Mouse (Mus musculus): Measurements from ENCODE around the gene S1pr4.

The S1pr4 gene

DNA sequence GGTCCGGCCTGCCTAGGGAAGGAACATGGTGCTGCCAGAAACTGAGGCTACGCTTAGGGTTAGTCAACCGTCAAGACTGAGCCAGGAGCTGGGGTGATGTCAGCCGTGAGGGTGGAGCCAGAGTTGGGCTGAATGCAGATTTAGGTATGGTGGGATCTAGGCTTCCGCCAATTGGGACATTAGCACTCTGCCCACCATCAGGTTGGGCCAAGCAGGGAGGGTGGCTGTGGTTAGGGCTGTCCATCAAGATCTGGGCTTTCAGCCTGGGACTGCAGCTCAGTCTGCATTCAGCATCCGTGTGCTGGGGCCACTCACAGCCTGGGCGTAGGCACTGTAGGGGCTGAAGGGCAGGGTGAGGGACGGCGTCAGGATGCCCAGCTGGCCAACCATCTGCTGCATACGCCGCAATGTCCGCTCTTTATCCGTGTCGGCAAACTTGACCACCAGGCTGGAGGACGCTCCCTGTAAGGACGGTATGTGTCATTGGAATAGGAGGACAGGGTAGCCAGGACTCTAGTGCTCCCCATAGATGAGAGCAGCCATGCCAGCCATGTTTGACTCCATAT is 32.2 kb downstream of the S1pr4 start:
- CTCF ChIA-PET = no interaction called here

DNA sequence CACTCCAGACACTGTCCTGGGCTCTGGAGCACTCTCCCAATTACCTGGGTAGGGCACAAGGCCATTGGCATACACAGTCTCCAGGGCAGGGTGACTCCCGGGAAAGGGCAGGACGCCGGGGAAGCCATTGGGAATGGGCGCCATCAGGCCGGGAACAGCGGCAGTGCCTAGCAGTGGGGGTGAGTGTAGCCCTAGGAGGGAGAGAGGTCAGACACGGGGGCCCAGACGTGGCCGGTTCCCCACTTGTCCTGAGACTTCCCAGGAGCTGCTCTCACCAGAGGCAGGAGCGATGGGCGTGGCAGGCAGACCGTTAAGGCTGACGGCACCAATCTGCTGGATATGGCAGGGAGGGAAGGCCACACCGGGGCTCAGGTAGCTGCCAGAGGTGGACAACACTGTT is 33.1 kb downstream of the S1pr4 start:
- CTCF ChIA-PET = no interaction called here

DNA sequence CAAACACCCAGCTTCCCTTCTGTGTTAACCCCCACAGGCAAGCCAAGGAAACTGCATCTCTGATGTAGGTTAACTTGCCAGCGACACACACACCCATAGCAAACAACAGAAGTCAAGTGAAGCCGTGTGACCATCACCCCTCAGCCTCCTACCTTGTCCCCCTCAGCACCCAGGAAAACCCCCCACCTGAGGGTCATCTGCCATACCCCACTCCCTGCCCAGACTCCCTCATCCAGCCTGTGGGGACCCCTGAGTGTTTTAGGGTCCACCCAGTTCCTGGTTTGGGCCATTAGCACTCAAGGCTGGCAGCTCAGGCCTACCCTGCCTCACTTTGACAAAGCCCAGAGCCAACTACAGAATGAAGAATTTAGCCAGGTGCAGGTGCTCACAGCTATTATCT is 33.9 kb downstream of the S1pr4 start:
- CTCF ChIA-PET = no interaction called here

DNA sequence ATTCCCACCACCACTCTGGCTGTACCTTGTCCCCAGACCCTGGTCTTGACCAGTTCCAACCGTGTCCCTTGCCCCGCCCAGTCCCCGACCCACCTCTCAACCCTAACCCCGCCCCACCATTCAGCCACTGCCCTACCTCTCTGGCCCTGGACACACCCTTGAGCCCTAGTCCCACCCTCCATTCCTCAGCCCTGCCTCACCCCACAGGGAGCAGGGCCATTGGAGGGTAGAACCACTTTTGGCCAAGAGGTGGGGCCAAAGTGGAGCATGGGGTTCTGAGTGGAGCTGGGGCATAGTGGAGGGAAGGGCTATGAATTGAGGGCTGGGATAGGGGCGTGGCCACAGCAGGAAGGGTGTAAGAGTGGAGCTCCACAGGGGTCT is 34.7 kb downstream of the S1pr4 start:
- CTCF ChIA-PET = interaction anchor here (0.6 kb wide), 1 partner anchor 18 kb away, joined by 3 read pairs; no protein-coding TSS in a partner anchor

DNA sequence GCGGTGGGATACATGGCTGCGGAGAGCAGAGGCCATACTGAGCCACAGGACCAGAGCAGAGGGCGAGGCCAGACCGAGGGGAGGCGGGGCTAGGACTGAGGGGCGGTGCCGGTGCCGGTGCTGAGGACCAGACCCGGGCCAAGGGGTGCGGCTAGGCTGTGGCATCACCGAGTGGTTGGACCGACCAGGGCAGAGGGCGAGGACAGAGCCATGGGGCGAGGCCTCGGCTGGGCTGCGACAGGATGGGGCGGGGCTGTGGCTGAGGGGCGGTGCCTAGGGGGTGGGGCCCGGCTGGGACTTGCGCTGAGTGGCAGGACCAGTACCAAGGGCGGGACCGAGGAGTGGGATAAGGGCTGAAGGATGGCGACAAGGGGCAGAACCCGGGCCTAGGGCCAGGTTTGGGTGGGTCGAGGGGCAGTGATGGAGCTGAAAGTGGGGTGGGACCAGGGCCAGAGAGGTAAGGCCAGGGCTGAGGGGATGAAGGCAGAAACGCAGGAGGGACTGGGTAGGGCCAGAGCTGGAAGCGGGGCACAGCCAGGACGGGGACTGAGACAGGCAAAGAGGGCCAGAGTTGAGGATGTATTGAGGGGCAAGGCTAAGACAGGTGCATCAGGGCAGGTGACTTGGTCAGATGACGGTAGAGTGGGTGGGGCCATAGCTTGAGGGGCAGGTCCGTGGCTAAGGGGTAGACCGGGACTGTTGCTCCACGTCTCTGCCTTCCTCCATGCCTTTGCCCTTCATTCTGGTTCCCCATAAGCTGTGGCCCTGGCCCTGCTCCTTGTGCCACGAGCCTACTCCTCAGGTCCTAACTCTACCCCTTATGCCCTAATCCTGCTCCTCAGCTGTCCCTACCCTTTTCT is 35.3 kb downstream of the S1pr4 start:
- CTCF ChIA-PET = interaction anchor here (0.6 kb wide), 1 partner anchor 19 kb away, joined by 3 read pairs; no protein-coding TSS in a partner anchor

DNA sequence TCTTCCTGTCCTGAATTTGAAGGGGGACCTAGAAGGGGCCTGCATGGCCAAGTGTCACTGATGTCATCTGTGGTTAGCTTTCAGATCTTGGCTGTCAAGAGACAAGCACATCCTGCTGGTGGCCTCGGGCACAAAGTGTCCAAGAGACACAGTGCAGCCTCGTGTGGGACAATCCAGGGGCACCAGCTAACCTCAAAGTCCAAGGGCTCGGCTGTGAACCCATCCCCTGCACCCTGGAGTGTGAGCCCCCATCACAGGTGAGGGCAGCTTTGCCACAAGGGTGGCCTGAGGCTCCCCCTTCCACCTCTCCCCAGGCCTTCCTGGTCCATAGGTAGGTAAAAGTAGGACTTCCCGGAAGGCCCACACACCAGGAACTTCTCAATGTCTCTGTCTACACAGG is 36.4 kb downstream of the S1pr4 start:
- CTCF ChIA-PET = interaction anchor here (0.7 kb wide), 1 partner anchor 61 kb away, joined by 3 read pairs; no protein-coding TSS in a partner anchor

DNA sequence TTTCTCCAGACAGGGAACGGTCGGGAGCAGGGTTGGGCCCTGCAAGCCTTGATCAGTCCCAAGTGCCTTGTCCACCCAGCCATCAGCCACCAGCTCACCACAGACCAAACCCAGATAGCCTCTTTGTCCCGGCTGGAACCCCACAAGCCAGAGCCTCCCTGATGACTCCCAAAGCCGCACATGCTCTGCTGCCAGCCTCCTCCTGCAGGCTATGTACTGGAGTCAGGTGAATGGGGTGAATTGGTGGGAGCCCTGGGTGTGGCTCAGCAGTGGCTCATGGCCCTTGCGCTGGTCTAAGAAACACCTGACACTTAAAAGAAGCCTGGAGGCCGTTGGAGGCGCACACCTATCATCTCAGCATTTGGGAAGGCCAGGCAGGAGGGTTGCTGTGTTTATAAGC is 37.0 kb downstream of the S1pr4 start:
- CTCF ChIA-PET = interaction anchor here (0.7 to 1.6 kb wide), 2 partner anchors 13 to 60 kb away, joined by 3 to 5 read pairs; no protein-coding TSS in a partner anchor

DNA sequence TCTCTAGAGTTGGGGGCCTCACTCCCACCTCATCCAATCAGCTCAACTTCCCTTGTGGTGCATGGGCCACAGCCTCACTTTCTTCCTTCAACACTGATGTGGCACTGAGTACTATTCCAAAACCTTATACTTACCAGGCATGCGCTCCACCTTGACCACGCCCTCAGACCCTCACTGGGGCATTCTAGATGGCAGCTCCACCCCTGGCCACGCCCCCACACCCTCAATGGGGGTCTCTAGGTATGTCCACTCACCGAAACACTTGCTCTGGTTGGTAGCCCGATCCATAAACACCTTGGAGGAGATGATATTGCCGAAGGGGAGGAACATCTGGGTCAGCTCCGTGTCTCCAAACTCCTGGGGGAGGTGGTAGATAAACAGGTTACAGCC is 37.5 kb downstream of the S1pr4 start:
- CTCF ChIA-PET = interaction anchor here (0.6 to 1.6 kb wide), 2 partner anchors 12 to 64 kb away, joined by 3 to 5 read pairs; no protein-coding TSS in a partner anchor

DNA sequence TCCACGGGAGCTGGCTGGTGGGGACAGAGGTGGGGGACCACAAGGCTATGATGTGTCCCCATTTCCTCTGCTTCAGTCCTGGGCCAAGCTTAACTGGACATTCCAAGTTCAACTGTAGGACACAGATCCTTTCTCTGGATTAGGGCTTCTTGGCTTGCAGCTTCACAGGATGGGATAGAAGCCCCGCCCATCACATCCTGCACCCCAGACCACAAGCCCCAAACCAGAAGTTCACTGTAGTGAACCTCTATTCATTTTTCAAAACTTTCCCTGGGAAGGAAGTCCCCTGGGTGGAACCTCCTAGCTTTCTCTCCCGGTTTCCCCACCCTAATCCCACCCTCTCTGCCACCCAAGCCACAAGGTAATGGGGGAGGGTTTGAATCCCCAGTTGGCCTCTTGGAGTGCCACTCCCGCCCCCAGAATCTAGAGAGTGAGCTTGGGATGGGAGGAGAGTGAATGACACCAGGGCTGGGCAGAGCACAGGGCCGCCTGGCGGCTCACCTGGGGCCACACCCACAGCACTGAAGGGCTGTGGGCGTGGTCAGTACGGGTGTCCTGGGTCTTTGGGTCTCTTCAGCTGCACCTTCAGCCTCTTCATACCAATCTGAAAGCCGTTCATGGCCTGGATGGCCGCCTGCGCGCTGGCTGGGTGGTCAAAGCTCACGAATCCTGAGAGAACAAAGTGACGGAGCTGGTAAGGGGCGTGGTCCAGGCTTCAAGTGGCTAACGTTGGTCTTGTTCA is 38.1 kb downstream of the S1pr4 start:
- CTCF ChIA-PET = interaction anchor here (0.6 to 1.6 kb wide), 2 partner anchors 12 to 64 kb away, joined by 3 to 5 read pairs; no protein-coding TSS in a partner anchor

DNA sequence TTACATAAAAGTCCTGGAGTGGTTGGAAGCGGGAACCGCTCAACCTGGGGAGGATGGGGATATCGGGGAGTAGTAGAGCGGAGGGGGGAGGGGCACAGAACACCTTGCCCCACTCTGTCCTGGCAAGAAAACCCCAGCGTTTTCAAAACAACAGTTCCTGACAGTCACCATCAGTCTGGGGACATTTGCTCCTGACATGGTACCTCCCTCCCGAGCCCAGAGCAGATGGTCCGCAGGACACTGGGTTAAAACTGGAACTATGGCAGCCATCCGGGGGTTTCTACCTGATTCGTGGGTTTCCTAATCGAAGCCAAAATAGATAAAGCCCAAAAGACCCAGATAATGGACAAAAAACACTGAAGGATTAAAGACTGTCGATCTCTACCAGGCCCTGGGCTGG is 39.0 kb downstream of the S1pr4 start:
- CTCF ChIA-PET = no interaction called here

DNA sequence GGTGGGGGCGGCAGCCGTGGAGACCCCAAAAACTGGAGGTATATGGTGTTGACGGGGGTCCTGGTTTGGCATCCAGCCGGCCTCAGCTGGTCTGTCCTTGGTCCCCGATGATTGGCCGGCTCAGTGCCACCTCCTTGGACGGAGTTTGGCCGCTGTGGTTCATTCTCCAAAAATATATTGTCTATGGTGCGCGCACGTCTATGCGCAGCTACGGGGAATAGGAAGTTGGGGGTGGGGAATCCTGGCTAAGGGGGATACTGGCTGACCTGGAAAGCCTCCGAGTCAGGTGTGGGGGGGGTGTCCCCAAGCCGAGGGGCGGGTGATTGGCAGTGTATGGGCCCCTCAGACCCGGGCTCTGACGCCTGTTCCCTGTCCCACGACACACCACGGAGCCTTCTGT is 39.5 kb downstream of the S1pr4 start:
- CTCF ChIA-PET = no interaction called here

DNA sequence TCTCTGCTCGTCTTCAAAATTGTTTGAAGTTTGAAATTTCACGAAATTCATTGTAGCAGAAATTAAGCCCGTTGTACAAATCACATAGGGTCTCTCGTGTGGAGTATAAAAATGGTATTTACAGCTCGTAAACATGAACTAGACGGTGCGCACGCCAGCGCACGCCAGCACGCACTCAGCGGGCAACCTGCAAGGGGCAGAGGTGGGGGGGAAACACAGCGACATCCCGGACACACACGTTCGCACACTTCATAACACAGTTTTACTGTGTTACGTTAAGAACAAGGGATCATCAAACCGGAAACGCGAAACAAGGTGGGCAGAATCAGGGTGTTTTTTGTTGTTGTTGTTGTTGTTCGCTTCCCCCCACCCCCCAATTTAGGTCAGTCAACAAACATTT is 40.5 kb downstream of the S1pr4 start:
- CTCF ChIA-PET = interaction anchor here (0.6 kb wide), 1 partner anchor 54 kb away, joined by 3 read pairs; no protein-coding TSS in a partner anchor

DNA sequence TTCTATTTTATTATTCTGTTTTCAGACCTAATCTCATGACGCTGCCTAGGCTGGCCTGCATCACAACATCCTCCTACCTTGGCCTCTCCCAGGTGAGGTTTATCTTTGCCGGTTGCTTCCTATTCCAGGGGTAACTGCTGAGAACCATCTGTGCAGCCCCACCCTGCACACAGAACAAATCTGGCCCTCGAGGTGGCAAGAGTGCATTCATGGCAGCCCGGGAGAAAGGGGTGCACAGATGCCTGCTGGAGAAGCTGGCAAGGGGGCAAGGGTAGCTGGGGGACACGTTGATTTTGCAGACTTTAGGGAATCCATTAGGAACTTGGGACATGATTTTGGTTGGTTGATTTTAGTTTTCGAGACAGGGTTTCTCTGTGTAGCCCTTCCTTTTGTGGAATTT is 41.7 kb downstream of the S1pr4 start:
- CTCF ChIA-PET = no interaction called here

DNA sequence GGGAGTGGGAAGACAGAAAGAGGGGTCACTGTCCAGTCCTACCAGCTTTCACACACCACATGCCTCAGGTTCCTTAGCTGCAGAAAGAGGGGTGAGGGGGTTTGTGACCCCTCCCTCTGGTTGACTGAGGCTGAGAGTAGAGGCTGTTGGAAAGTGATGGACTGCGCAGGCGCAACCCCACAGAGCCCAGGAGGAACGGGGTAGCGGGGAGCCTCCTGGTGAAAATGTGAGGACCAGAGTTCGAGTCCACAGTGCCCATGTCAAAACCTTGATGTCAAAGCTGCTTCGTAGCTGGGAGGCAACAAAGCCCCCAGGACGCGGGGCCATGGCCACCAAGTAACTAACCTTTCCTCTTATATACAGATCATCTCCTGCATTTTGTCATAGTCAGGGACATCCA is 42.3 kb downstream of the S1pr4 start:
- CTCF ChIA-PET = no interaction called here

DNA sequence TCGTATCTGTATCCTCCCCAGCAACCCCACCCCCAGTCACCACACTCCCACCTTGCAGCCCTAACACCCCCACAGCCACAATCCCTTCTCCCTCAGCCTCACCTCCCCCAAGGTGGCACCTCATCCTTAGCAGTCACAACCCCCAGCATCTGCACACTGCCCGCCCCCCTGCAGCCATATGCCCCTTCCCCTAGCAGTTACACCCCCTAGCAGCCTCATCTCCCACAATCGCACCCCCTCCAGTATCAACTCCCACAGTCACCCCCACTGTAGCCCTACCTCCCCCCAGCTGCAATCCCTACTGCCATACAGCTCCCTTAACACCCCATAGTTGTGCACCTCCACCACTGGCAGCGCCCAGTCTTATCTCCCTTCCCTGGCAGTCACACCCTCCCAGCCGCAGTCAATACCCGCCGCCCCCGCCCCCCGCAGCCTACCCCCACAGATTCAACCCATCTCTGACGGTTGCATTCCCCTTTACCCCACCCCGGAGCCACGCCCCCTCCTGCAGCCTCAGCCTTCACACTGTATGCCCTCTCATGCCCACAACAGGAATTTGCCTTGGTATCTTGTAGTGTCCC is 42.9 kb downstream of the S1pr4 start:
- CTCF ChIA-PET = no interaction called here

DNA sequence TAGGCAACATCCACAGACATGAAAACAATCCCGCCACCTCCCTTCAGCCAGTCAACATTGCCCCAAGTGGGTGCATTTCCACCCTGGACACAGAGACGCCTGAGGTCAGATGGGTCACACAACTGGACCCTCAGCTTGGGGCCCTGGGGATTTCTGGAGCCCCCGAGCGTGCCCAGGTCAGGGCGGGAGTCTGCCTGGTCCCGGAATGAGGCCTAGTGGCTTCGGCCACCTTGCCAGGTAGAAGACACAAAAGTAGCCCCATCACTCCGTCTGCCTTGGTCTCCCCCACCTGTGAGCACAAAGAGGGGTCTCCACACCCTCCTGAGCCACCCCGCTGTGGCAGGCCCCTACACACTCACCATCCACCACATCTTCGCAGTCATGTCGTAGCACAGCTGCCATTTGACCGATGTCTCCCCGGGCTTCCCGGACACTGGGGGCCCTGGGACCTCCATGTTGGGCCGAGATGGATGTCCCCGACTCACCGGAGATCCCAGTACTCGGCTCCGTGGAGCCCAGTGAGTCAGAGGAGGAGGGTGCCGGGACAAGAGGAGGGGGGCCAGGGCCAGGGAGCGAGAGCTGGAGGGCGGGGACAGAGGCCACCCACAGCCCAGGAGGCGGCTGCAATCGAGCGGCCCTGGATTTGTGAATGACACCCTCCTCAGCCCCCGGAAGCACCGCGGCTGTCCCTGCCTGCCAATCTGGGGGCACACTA is 44.6 kb downstream of the S1pr4 start, which contains the start of gene Nfic:
Gene Nfic, minus strand, starts transcription at position 455 of the 715 bp plus-strand sequence.
- CTCF ChIA-PET = no interaction called here

DNA sequence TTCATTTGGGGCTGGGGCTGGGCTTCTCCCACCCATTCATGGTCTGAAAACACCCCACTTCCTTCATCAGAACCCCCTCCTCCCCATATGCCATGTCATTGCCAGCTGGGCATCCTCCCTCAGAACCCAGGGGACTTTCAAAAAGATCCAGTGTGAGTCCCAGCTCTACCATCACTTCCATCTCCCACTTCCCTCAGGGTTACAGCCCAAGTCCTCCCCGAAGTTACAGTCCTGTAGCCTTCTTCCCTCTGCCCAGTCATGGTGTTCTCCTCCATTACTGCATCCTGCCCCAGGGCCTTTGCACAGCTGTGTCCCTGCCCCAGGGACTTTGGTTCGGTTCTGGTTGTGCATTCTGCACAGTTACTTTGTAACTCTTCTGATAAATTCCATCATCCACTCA is 45.8 kb downstream of the S1pr4 start:
- CTCF ChIA-PET = interaction anchor here (0.6 kb wide), 1 partner anchor 29 kb away, joined by 5 read pairs; no protein-coding TSS in a partner anchor

DNA sequence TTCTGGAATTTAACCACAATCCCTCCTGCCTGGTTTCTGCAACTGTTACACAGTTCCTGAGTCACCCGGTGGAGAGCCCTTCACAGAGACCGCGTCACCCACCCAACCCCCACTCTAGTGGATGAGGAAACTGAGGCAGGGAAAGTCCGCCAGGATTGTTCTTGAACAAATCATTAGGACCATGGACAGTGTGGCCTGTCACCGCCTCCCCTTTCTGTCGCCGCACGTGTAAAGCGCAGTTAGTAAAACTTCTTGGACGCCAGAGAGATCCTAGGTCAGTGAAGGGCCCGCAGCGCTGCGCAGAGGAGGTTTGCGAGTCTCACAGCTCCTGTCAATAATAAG is 47.0 kb downstream of the S1pr4 start:
- CTCF ChIA-PET = no interaction called here

DNA sequence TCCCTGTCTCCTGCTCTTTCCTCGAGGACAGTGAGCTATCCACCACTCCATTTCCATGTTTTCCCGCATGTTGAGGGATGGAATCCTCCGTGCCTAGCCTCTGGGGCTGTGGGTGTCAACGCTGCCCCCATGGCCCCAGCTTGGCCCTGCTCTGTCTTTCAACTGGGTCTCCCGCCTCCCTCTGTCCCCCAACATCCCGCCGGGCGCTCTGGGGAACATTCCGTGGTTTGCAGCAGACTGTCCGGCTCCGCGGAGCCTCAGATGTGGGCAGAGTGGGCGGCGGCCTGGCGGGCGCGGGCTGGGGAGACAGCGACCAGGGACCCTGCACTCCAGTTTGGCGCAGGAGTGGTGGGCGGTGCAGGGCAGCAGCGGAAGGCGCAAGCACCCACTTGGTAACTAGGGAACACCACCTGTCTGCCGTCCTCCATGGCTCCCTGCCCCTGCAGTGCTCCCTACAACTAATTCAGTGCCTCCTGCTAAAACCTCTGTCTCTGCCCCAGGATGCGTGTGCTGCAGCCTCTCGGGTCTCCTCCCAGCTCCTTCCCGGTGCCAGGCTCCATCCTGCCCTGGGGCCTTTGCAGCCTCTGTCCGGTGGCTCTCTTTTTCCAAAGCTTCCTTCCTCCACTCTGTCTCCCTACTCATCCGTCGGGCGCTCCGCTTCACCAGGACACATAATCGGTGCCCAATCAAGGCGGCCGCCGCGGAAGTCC is 47.5 kb downstream of the S1pr4 start:
- CTCF ChIA-PET = interaction anchor here (0.7 to 1.2 kb wide), 2 partner anchors 57 to 62 kb away, joined by 3 to 4 read pairs; no protein-coding TSS in a partner anchor

DNA sequence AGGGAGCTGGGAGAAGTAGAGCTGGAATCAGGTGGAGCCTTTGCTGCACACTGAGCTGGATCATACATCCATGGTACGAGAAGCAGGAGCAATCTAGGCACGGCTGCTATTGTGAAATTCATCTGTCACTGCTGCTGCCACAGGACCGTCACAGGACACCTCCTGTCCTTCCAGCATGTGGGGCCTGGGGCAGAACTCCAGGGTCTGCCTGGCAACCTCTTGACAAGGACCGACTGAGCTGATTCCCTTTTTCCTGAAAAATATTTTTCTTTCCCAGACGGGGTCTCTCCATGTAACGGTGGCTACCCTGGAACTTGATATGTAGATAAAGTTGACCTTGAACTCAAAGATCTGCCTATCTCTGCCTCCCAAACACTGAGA is 48.6 kb downstream of the S1pr4 start:
- CTCF ChIA-PET = interaction anchor here (1.2 to 1.3 kb wide), 2 partner anchors 61 to 74 kb away, joined by 3 read pairs; no protein-coding TSS in a partner anchor

Measured in spleen, embryonic (tissue).